Mouse (Mus musculus) natural killer cell, adult 2 months (primary cell): ENCODE results near the gene Galntl5.
"Not testable (repeated sequence)": the region's sequence is repeated elsewhere in the genome, so short reads cannot be mapped to it uniquely, and the experiment has no call there.

Experiments used
- DNase-seq, 2 experiments: peaks; one replicate each; pipeline ENCODE4 v3.0.0; 2022; ENCODE audit warnings: low spot score in 2 of 2

Galntl5 gene

GRCm38 (mm10) chr5:25190521-25190920 is 9.3 kb downstream of the Galntl5 start:
- no peak for DNase-seq

GRCm38 (mm10) chr5:25211872-25212271 is 30.6 kb downstream of the Galntl5 start:
- DNase-seq, result no peak

GRCm38 (mm10) chr5:25213216-25213615 is 32.0 kb downstream of the Galntl5 start:
- DNase-seq, result not testable (repeated sequence)

GRCm38 (mm10) chr5:25215006-25215405 is 33.7 kb downstream of the Galntl5 start:
- peak; percentile 44 to 63 for DNase-seq

GRCm38 (mm10) chr5:25221604-25222003 is 40.3 kb downstream of the Galntl5 start, which contains the start of gene Galnt11:
Galnt11 (plus strand) TSS chr5:25221904.
- DNase-seq, result no peak

- DNase-seq, result peak; percentile 92 to 94
Observed at GRCm38 (mm10) chr5:25222752-25223702, 41.8 kb downstream of the Galntl5 start, which contains the start of gene E130116L18Rik. E130116L18Rik (minus strand) TSS chr5:25223153.

- not testable (repeated sequence) for DNase-seq
Observed at GRCm38 (mm10) chr5:25224377-25224776, 43.1 kb downstream of the Galntl5 start.

- DNase-seq, result no peak
Observed at GRCm38 (mm10) chr5:25243101-25243500, 61.8 kb downstream of the Galntl5 start.

- DNase-seq, result no peak
Observed at GRCm38 (mm10) chr5:25245806-25246472, 64.7 kb downstream of the Galntl5 start.

- no peak for DNase-seq
Observed at GRCm38 (mm10) chr5:25246473-25246865, 65.2 kb downstream of the Galntl5 start.

GRCm38 (mm10) chr5:25247036-25247435 is 65.8 kb downstream of the Galntl5 start:
- DNase-seq, result no peak

- DNase-seq, result no peak
Observed at GRCm38 (mm10) chr5:25252423-25252822, 71.2 kb downstream of the Galntl5 start.

- DNase-seq, result no peak
Observed at GRCm38 (mm10) chr5:25252825-25253544, 71.7 kb downstream of the Galntl5 start.

- DNase-seq, result no peak
Observed at GRCm38 (mm10) chr5:25254491-25254890, 73.2 kb downstream of the Galntl5 start.

- no peak for DNase-seq
Observed at GRCm38 (mm10) chr5:25256686-25257085, 75.4 kb downstream of the Galntl5 start.

- DNase-seq, result no peak
Observed at GRCm38 (mm10) chr5:25261452-25261851, 80.2 kb downstream of the Galntl5 start.

- DNase-seq, result no peak
Observed at GRCm38 (mm10) chr5:25262266-25262665, 81.0 kb downstream of the Galntl5 start.

GRCm38 (mm10) chr5:25268258-25268888 is 87.1 kb downstream of the Galntl5 start:
- DNase-seq, result no peak
